Mouse (Mus musculus) right cerebral cortex, postnatal 25 days (tissue): ENCODE measurements around the gene Smarca2.

ENCODE experiments used
- DNase-seq: peaks from one replicate; pipeline ENCODE4 v3.0.0; 2022

Gene Smarca2

DNA sequence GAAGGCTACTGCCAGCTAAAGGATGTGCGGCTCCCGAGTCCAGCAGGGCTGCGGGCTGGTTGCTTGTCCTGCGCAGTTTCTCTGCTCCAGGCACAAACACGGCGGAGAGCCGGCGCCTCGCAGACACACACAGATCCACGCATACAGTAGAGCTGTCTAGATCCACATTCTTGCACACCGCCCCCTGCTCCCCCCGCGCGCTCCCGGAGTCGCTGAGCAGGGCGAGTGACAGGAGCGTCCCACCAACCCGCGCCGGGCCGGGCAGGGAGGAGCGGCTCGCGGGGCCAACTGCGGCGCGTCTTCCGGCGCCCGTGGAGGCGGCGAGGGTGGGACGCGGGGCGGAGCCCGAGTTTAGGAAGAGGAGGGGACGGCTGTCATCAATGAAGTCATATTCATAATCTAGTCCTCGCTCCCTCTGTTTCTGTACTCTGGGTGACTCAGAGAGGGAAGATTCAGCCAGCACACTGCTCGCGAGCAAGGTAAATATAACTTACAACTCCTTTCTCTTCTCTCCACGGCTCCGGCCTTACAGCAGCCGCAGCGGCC lies at the start of gene Smarca2:
Gene Smarca2 (plus strand): TSS at position 296 of the 546 bp plus-strand sequence.
- peak; percentile 99 for DNase-seq

DNA sequence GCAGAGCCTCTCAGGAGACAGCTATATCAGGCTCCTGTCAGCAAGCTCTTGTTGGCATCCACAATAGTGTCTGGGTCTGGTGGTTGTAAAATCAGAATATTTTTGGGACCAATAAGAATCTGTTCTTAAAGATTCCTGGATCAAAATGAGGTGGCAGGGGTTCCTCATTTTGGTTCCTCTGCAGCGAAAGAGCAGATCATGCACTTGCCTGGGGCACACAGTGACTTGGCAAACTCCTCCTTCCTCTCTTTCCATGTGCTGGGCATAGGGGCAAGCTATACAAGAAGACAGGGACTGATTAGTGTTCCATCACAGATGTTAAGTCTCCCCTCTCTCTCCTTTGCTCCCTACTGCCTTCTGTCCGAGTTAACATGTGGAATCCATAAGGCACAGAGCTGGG lies 40.0 kb upstream of the Smarca2 start:
- no peak for DNase-seq

DNA sequence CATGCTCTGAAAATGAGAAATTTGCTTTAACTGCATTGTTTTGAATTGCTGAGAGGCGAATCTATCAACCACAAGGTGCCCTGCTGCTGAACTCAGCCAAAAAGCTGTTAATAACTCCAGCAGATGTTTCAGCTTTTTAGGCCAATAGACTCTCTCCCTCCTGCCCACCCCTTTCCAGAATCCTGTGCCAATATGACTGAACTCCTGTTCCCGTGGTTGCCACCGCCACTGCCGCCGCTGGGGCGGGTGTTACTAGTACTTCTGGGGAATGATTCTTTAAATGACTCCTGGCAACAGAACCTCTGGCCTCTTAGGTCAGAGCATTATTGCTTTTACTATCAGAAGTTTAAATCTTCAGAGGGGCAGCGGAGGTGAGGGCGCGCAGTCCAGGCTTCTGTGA lies 38.7 kb upstream of the Smarca2 start:
- no peak for DNase-seq

DNA sequence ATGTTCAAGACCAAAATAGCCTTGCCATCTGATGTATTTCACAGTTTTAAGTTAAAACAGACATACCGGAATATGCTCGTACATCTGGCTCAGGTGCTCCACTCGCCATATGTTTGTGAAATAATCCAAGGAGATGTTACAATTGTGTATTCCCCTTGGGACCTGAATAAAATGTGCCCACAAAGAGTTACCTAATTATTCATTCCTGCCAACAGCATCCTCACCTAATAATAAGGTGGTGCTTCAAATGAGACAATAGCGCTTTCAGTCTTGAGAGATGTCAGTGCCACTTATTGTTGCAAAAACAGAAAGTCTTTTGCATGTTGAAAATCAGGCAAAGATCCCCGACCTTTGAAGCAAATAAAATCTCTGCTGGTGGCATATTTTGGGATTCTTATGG lies 36.6 kb upstream of the Smarca2 start:
- DNase-seq, result no peak

DNA sequence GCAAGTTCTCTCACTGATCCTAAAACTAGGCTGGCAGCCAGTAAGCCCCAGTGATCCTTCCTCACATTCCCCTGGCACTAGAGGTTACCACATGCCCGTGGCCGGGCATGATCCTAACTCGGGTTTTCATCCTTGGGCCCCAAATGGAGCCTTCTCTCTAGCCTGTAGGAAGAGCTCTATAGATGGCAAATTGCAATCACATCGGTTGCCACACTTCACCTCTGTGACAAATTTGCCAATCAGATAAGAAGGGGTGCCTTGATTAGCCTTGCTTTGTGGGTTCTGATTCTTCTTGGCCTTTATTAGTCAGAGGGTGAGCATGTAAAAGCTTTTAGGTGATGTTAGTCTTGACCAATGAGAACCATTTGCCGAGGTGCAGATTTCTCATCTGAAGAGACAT lies 35.9 kb upstream of the Smarca2 start:
- no peak for DNase-seq

DNA sequence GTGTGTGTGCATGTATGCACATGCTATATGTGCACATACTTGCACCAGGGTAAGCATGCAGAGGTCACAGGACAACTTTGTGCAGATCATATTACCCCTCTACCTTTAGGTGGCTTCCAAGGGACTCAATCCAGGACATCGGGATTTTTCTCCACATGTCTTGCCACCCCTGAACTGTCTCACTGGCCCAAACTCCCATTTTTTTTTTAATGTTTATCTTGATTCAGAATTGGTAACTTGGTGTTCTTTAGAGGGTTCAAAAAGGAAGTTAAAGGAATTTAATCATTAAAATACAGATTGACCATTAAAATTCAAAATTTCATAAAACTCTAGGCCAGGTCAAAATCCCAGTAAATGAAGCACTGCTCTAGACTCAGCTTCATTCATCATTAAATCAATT lies 35.4 kb upstream of the Smarca2 start:
- no peak for DNase-seq

DNA sequence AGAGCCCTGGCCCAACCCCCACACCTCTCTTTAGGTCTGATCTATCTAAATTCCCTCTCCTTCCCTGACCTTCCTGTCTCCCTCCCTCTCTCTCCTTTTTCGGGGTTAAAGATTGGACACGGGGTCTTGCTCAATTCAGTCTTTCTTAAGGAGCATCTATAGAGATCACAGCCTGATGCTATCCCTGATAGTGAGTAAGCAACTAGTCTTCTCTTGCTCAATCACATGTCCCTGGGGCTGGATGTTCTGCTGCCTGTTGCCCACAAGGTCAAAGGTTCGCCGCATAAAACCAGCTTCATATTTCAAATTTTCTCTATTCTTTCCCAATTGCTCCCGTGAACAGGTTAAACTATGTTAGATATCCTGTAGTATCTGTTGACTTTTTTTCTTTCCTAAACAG lies 25.2 kb upstream of the Smarca2 start:
- no peak for DNase-seq

DNA sequence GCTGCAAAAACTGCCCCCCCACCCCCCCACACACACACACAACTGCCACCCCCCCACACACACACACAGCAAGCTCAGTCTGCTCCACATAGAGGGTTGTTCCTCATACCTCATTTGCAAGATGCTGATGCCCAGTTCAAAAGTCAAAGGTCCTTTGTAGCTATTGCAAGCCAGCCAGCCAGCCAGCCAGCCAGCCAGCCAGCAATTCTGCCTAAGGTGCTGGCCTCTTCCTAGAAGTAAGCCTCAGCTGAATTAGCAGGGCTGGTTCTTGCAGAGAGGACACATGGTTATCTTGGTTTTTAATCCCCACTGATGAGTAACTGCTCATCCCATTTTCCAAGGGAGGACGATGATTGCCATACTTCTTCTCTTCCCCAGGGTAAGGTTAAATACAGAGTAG lies 24.8 kb upstream of the Smarca2 start:
- DNase-seq, result no peak

DNA sequence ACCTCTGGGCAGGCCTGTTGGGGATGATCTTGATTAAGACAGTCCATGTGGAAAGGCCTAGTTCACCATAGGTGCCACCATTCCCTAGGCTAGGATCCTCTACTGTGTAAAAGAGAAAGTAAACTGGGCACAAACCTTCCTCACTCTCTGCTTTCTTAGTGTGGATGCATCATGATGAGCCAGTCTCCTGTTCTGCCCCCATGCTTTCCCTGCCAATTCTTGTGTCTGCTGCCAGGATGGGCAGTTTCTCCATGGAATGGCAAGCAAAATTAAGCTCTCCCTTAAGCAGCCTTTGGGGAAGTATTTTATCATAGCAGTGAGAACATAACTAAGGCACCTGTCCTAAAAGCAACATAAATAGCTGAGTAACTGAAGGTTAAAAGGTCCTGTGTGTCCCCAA lies 10.2 kb upstream of the Smarca2 start:
- no peak for DNase-seq

DNA sequence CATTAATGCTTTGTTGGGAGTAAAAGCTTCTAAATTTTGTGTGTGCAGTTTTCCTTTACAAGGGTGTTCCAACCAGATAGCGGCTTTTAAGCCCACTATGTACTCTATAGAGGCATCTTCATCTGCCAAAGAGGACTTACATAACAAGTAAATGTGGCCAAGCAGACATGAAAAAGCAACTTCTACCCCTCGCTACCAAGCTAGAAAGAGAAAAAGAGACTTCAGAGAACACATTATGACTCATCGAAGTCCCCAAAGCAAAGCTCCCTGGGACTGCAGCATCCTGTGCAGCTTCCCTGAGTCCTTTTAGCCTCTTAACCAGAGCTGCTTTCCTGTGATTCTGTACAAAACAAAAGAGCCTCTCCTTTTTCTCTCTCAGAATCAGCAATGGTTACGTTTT lies 3.4 kb upstream of the Smarca2 start:
- DNase-seq, result peak; percentile 10

DNA sequence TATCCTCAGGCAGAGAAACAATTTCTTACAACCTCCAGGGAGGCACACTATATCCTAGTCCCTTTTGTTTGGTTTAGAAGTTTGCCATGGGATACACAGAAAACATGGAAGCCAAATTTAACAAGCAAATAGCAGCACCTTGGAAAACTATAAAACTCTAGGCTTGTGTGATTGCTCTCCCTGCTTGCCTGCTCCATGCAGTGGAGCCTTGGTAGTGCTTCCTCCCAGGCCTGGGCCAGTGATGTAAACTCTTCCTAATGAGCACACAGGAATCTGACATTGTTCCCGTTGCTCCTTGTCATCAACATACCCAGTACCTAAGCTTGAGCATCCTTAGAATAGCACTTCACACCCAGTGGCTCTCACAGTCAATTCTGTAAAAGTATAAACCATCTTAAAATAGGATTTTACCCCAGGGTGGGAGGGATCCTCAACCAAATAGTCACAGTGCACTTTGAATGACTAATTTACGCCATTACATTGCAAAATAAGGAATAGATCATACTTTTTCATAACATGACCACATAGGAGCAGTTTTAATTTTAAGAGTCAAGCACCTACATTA lies 1.5 kb upstream of the Smarca2 start:
- no peak for DNase-seq

DNA sequence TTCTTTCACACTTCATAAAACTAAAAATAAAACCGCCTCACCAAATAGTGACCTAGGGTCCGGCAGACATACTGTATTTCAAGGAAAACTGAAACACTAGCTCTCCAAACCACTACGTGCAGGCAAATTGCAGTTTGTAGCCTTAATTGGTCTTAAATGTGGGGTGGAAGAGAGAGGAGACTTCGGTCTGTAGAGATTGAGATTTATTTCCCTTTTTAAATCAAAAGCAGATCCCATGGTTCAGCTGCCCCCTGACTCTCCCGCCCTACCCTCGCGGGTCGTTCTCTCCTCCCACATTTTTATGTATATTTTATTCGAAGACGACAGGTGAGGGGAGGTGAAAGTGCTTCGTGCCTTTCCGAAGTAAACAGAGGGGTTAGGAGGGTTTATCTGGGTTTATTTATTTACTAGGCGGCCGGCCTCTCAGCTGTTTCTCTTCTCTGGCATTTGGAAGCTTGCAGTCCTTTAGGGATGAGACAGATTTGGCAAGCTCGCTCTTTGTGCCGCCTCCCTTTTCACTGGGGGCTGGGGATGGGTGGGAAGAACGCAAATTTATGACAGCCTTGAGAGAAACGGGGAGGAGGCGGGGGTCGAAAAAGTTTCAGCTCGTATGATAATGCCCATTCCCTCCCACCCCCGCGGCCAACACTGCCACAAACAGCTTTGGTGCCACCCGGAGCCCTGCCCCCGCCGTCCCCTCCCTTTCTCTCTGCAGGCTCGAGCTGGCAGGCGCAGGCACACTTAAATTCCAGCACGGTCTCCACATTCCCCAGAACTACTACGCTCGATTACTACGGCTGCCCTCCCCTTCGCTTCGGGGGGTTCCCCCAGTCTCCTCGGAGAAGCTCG lies 720 bp upstream of the Smarca2 start:
- no peak for DNase-seq

DNA sequence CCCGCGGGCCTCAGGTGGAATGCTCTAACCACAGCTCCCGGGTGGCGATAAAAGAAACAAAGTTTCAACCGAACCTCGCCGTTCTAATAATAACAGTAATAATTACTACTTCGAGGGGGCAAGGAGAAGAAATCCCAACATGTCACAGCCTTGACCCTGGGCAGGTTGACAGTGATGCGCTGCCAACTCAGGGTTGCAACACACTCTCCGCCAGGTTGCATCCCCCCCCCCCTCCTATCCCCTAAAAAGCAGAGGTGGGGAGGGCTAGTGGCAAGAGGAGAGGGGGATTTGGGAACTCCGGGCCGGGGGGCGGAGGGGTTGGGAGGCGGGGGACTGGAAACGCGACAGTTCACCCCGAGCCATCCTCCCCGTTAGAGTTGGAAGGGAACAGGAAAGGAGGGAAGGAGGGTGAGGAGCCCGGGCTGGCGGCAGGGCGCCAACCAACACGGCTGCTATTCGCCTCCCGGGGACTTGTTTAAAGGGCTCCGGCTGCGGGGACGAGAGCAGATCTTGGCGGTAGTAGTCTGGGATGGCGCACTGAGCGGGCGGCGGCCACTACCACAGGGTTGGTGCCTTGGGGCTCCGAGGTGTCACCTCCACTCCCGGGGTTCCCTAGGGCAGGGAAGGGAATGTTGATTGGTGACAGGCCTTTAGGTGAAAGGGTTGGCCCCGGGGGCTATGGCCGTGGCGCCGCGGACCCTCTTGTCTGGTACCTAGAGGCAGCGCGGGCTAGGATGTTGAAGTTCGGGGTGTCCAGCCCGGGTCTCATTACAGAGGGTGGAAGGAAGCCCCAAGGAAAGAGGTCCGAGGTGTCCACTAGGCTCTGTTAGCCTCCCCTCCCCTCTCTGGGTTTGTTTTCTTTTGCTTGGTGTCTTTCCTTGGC lies 829 bp downstream of the Smarca2 start:
- peak; percentile 61 for DNase-seq

DNA sequence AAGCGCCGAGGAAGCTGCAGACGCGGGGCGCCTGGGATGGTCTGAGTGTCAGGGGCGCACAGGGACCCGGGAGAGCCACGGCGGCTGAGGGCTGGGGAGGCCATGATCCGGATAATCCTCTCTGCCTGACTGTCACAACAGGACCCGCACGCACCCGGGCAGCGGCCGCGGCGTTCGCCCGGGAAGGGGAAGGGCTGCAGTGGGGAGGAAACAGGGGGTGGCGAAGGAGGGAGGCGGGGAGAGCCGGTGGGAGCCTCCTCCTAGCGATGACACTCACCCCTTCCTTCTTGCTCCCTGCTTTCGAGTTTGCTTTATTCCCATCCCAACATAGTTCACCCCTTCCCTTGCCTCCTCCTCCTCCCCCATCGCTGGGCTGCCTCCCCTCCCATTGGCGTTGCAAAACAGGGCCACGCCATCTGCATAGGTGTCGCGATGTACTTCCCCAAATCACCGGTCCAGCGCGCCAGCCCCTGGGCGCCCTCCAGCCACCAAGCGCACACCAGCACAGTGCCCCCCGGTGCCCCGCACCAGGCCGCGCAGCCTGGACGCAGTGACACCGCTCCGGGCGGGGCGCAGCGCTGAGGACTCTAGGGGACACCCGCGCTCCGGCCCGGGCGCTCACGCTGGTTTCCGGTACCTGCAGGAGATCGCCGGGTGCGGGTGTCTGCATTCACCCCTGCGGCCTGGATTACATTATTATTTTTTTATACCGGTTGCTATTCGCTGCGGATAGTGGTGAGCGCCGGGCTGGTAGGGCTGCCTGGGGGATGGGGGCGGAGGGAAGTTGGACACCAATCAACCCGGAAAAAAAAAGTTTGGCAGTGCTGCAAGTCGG lies 1.7 kb downstream of the Smarca2 start:
- DNase-seq, result peak; percentile 80

DNA sequence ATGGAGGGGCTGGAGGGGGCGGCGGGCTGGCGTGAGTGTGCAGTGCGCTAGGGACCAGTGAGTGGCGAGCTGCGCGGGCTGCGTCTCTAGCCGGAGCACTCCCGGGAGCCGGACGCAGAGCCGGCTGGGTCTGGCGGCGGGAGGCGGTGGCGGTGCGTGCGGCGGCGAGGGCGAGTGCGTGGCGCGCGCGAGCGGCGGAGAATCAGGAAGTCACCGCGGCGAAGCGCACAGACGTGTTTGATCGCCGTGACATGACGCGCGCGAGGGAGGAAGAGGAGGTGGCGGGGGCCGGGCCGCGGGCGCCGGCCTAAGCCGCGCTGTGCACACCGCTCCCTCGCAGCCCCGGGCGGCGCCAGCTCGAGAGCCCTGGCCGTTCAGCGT lies 2.3 kb downstream of the Smarca2 start:
- no peak for DNase-seq

DNA sequence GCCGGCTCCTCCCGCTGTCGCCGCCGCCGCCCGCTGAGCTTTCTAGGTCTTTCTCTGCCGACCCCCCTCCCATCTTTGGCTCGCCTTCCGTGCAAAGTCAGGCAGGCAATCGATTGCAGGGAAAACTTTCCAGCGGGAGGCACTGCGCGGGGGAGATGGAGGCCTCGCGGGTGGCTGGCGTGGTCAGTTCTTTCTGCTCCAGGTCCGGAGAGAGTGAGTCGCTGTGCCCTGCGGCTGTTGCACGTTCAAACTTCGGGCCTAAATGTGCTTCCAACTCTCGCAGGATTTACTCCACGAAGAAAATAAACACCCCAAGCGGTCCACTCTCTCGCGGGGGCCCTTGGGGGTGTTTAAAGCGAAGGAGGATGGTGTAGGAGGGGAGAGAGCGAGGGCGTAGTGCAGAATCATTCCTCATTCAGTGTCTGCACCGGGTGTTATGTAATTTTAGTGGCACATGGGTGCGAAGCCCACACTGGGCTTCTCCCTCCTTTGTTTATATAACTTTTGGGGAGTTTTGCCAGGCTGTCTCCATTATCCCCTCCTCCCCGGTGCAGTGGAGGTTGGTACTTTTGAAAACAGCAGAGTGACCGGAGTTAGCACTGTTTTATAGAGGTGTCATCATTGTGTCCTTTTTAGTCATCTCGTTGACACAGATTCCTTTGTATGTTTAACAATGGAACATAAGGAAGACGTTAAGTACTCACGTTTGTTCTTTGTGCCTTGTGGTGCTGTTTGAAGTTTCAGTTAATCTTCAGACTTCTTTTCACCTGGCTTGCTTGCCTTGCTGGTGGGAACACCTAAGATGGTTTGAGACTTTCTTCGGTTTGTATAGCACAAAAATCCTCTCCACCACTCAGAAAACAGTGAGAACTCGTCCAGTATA lies 2.9 kb downstream of the Smarca2 start:
- peak; percentile 61 for DNase-seq

DNA sequence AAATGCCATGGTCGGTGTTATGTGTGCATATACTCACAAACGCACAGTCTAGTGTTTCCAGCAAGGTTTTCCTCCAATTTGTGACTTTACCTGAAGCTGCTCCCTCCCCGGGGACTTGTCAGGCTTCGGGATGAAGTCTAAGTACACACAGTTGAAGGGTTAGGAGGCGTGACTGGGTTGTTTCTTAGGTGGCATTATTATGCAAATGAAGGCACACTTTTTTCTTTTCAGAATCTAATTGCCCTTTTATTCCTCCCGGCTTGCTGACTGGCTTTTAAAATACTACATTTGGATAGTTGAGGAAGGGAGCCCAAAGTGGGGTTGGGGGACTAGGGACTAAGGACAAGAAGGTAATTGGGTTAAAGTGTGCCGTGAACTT lies 3.6 kb downstream of the Smarca2 start:
- DNase-seq, result no peak

DNA sequence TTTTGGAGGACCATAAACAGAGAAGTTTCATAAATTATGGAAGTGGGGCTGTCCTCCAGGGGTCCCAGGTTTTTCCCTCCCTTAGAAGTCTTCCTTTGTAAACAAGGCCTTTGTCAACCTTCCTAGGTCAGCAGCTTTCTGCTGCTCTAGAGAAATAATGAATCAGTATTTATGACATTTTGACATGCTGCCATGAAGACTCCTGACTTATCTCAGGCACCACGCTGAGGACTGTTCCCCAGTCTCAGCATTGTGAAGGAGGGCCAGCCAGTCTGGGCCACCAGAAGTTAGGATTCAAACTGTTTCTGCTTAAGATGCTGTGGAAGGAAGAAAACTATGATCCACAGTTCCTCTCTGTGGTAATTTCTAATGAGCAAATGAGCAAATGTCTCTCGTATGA lies 4.8 kb downstream of the Smarca2 start:
- DNase-seq, result no peak

DNA sequence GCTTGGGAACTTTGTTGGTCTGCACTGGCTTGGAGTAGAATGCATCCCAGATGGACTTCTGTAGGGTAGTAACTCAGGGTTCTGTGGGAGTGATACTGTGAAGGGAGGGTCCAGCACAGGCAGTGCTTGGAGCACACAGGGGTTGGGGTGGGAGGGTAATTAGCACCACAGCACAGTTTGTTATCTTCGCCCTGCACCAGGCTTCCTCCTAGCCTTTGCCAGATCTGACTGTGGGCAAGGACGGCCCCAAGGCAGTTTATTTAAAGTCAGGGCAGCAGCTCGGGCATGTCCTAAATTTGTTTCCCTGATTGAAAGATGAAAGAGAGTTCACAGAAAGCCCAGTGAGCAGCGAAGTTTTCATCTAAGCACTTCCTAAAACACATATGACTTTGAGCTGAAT lies 8.1 kb downstream of the Smarca2 start:
- DNase-seq, result no peak

DNA sequence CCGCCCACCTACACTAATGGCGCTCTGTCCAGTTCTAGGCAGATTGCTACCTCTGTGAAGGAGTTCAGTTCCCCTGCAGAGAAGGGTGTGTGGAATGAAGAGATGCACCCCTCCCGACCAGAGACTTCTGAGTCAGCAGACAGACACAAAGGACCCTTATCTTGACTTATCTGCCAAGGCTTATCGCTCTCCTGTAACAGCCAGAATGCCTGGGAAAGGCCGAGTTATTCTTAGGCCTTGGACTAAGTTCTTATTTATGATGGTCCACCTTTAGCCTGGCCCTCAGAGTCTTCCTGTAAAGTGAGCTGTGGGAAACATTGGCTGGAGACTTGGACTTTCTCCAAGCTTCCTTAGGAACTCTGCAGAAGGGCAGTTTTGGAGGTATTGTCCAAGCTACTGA lies 8.8 kb downstream of the Smarca2 start:
- no peak for DNase-seq

DNA sequence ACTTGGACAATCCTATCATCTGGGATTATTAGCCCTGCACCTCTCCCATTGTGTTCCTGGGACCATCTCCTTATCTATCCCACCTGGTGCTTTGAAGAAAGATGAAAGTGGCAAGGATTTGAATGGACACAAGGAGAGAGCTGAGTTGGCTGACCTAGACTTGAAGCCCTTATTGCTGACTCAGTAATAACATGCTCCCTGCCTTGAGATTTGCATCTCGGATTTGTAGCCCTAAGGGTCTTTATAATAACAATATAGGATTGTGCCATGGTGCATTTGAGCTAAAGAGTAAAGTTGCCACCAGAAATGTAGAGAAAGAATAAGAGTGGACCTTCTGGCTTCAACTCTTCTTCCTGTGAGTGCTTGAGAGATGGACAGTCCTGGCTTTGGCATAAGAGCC lies 11.4 kb downstream of the Smarca2 start:
- no peak for DNase-seq

DNA sequence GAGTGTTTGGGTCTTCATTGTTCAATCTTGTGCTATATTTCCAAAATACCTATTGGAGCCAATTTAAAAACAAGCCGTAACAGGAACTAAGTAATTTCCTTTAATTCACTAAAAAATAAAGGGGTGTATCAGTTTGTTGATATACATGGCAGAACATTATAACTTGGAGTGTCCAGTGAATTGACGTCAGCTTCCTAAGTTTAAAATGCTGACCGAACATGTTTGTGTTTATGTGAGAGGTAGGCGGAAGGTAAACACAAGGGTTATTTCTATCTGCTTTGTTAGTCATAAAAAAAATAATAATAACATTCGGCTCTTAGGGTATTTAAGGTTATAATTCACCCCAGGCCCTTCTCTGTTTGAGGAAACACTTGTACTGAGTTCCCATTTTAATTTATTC lies 12.4 kb downstream of the Smarca2 start:
- no peak for DNase-seq
